Mouse (Mus musculus) megakaryocyte, embryonic 14.5 days (primary cell): Measurements from ENCODE around the gene Vmn1r84. TPM values are rescaled to one million over a fixed set of nuclear protein-coding genes. Genes with fewer than 3 reads are reported as not detected.

ENCODE experiments used
- H3K27me3 ChIP-seq: replicated peaks from 2 replicates; pipeline ENCODE3; 2012; ENCODE audit warnings: inconsistent platforms
- H3K36me3 ChIP-seq: replicated peaks from 2 replicates; pipeline ENCODE3; 2012; ENCODE audit warnings: low read length, inconsistent platforms, mixed read lengths
- H3K4me1 ChIP-seq: 2 replicates; pipeline ENCODE4 v1.6.1; 2012; ENCODE audit warnings: inconsistent platforms
- H3K4me3 ChIP-seq: replicated peaks from 2 replicates; pipeline ENCODE3; 2012; ENCODE audit warnings: moderate library complexity, mild to moderate bottlenecking, inconsistent platforms
- H3K9me3 ChIP-seq: 2 replicates; pipeline ENCODE4 v1.6.1; 2012; ENCODE audit warnings: inconsistent platforms
- FLI1 ChIP-seq: IDR thresholded peaks from 2 replicates; pipeline ENCODE4 v1.6.1; 2012; ENCODE audit warnings: low read length, inconsistent platforms, mixed read lengths
- GATA1 ChIP-seq: IDR thresholded peaks from 3 replicates; pipeline ENCODE4 v1.6.1; 2012; ENCODE audit warnings: mixed read lengths, low read length, inconsistent platforms, borderline replicate concordance
- polyA plus RNA-seq: library from polyadenylated mRNA; stranded (reverse); fragments of >175 nt; gene quantifications from 2 replicates; pipeline ENCODE4 v1.2.3, GENCODE M21; 2012; ENCODE audit warnings: low replicate concordance; ENCODE audit not compliant: insufficient read depth

Vmn1r84 gene
- polyA plus RNA-seq, result 2.0 TPM in 1 of 2 replicates, not detected in the other

GRCm38 (mm10) chr7:12369173-12369572 is at the start of gene Vmn1r84:
Vmn1r84 (minus strand) TSS chr7:12369273.
- Histone ChIP-seq H3K27me3 (no peaks in the 10 kb centered on the region), H3K4me1 (no peaks in the 10 kb centered on the region), H3K4me3 (no peak within 1 kb of the TSS), H3K9me3 (no peaks in the 10 kb centered on the region), H3K36me3 (no peaks in the 10 kb centered on the region)
- TF ChIP-seq GATA1 (no peak), FLI1 (no peak)

- H3K4me1 ChIP-seq, result no peaks in the 10 kb centered on the region
- H3K27me3 ChIP-seq, result no peaks in the 10 kb centered on the region
- H3K36me3 ChIP-seq, result no peaks in the 10 kb centered on the region
- no peak within 1 kb of the TSS for H3K4me3 ChIP-seq
- TF ChIP-seq FLI1, result no peak
- no peak for TF ChIP-seq GATA1
- H3K9me3 ChIP-seq, result peaks cover 14% of the 10 kb centered on the region
Observed at GRCm38 (mm10) chr7:12329381-12329780, 39.7 kb downstream of the Vmn1r84 start, which contains the start of gene Vmn1r83. Vmn1r83 (minus strand) TSS chr7:12329481.

Other genes starting within 250 kb of the Vmn1r84 start
- gene Vmn1r78, start 219.0 kb downstream of the Vmn1r84 start, polyA plus RNA-seq, result not detected in 2 replicates
- not detected in 2 replicates for gene Vmn1r79, start 198.0 kb downstream of the Vmn1r84 start, polyA plus RNA-seq
- 0.03 TPM in 1 of 2 replicates, not detected in the other for gene Vmn1r80, start 180.0 kb downstream of the Vmn1r84 start, polyA plus RNA-seq
- not detected in 2 replicates for gene Vmn1r81, start 101.0 kb downstream of the Vmn1r84 start, polyA plus RNA-seq
- not detected in 2 replicates for gene Vmn1r82, start 68.8 kb downstream of the Vmn1r84 start, polyA plus RNA-seq
- gene Vmn1r83, start 39.8 kb downstream of the Vmn1r84 start, polyA plus RNA-seq, result not detected in 2 replicates
- gene Zfp551, start 53.5 kb upstream of the Vmn1r84 start, polyA plus RNA-seq, result not detected in 2 replicates
- gene Zfp606, start 109.0 kb upstream of the Vmn1r84 start, polyA plus RNA-seq, result 1.1 and 1.3 TPM in 2 replicates
- gene 2900092C05Rik, start 143.2 kb upstream of the Vmn1r84 start, polyA plus RNA-seq, result not detected in 2 replicates
- gene Vmn2r53, start 239.5 kb upstream of the Vmn1r84 start, polyA plus RNA-seq, result 0.10 TPM in 1 of 2 replicates, not detected in the other